Mouse (Mus musculus) hindbrain, embryonic 12.5 days (tissue): Measurements from ENCODE around the gene Podnl1. TPM values are rescaled to one million over a fixed set of nuclear protein-coding genes. Genes with fewer than 3 reads are reported as not detected.
A peak's percentile ranks its signal among the peaks of the same experiment; 100 is the strongest.

Experiments used
- ATAC-seq: fragments of 200-750 bp; cut with Nextera tagmentation; 2 replicates; pipeline ENCODE4 v1.8.0; 2017; ENCODE audit warnings: moderate TSS enrichment; ENCODE audit not compliant: low FRiP score
- H3K27ac ChIP-seq: fragments of 300-500 bp; sonication (generic); 2 replicates; pipeline ENCODE4 v1.5.1; 2016; ENCODE audit warnings: mild to moderate bottlenecking
- H3K27me3 ChIP-seq: fragments of 300-500 bp; sonication (generic); 2 replicates; pipeline ENCODE4 v1.6.1; 2016; ENCODE audit warnings: mild to moderate bottlenecking
- H3K36me3 ChIP-seq: fragments of 300-500 bp; sonication (generic); 2 replicates; pipeline ENCODE4 v1.6.1; 2016; ENCODE audit warnings: mild to moderate bottlenecking
- H3K4me1 ChIP-seq: fragments of 300-500 bp; sonication (generic); 2 replicates; pipeline ENCODE4 v1.6.1; 2016
- H3K4me2 ChIP-seq: fragments of 300-500 bp; sonication (generic); replicated peaks from 2 replicates; pipeline ENCODE4 v1.6.1; 2016; ENCODE audit warnings: mild to moderate bottlenecking
- H3K4me3 ChIP-seq: fragments of 300-500 bp; sonication (generic); 2 replicates; pipeline ENCODE4 v1.5.1; 2016; ENCODE audit warnings: mild to moderate bottlenecking
- H3K9ac ChIP-seq: fragments of 300-500 bp; sonication (generic); 2 replicates; pipeline ENCODE4 v1.6.1; 2016; ENCODE audit warnings: mild to moderate bottlenecking, moderate library complexity
- H3K9me3 ChIP-seq: fragments of 300-500 bp; sonication (generic); replicated peaks from 2 replicates; pipeline ENCODE4 v1.6.1; 2016; ENCODE audit warnings: mild to moderate bottlenecking
- WGBS: fragments of 180-500 bp; shearing (Covaris S2); methylation state at CpG from one replicate; pipeline ENCODE4 v1.1.7; 2016; 5-methylcytosine and 5-hydroxymethylcytosine counted together
- polyA plus RNA-seq: library from polyadenylated mRNA; unstranded; fragments of >200 nt; fragmentation: Nextera tagmentation; extraction: Ambion mirVana; gene quantifications from 2 replicates; pipeline ENCODE4 v1.2.1, GENCODE M21; 2016

The Podnl1 gene
- polyA plus RNA-seq, result 0.39 and 0.50 TPM in 2 replicates

DNA sequence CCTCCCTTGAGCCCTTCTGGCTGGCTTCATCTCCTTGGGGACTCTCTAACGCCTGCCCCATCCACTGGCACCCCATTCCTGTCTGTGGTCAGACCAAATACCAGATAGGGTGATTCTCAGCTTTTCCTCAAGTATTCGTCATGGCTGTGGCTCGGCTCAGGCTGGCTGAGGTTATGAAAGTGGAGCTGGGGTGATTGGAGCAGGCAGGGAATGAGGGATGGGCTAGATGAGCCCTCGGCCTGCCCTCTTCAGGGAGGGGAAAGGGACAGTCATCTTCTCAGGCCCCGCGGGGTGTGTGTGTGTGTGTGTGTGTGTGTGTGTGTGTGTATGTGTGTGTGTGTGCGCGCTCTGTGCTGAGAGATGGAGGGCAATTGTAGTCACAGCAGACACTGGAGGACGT is at the start of gene Podnl1:
TSS of gene Podnl1 (plus strand) at position 334 of the 400 bp plus-strand sequence.
- H3K27ac ChIP-seq, result peak within 1 kb of the TSS; percentile 13; the same call in 1 of the 2 replicates
- peaks cover 11% of the 10 kb centered on the region; the same call in 1 of the 2 replicates for H3K4me1 ChIP-seq
- H3K4me3 ChIP-seq, result no peak within 1 kb of the TSS
- no peaks in the 10 kb centered on the region for H3K36me3 ChIP-seq
- ATAC-seq, result no peak
- no peak within 1 kb of the TSS for H3K4me2 ChIP-seq
- peaks cover under 1% of the 10 kb centered on the region; the same call in 1 of the 2 replicates for H3K27me3 ChIP-seq
- peak within 1 kb of the TSS; percentile 9; the same call in 1 of the 2 replicates for H3K9ac ChIP-seq
- H3K9me3 ChIP-seq, result no peaks in the 10 kb centered on the region
- 46% methylated on average over 7 of the region's 9 CpGs for WGBS

DNA sequence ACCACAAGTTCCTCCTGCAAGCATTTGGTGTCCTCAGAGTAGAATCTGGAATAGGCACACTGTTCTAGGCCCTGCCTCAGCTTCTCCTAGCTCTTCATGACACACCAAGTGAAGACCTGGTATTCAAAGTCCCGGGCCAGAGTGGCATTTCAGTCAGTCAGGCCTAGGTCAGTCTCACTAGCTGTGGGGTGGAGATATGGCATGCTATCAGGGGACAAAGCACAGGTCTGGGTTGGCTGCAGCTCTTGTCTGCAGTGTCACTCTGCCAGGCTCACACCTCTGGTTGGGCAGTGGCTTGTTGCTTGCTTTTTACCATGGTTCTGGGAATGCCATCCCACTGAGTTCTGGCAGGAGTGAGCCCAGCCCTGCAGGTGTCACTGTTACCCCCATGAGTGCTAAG is 49.4 kb upstream of the Podnl1 start:
- Histone ChIP-seq H3K4me1 (peaks cover 23% of the 10 kb centered on the region), H3K4me3 (no peak overlapping the region), H3K27me3 (no peaks in the 10 kb centered on the region), H3K4me2 (no peak overlapping the region), H3K9me3 (no peaks in the 10 kb centered on the region), H3K27ac (no peak overlapping the region), H3K9ac (no peak overlapping the region), H3K36me3 (peaks cover 47% of the 10 kb centered on the region)
- 100% methylated on average over 1 of the region's 1 CpGs for WGBS
- no peak for ATAC-seq

DNA sequence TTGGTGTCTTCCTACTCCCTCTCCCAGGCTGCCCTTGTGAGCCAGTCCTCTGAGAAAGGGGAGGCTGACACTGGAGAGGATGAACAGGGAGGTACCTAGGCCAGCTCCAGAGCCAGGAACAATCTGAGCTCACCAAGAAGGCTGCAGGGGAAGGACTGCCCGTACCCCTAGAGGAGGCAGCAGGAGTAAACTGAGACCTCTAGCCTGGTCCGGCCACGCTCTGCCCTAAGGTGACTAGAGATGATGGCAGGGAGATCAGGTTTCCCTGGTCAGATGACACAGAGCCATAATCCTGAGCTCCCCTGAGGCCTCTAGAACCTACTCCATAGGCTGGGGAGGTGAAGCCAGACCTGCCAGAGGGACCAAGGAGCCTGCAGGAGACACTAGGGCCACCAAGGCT is 48.9 kb upstream of the Podnl1 start:
- Histone ChIP-seq H3K27me3 (no peaks in the 10 kb centered on the region), H3K9ac (no peak overlapping the region), H3K4me2 (no peak overlapping the region), H3K36me3 (peaks cover 49% of the 10 kb centered on the region), H3K4me1 (peaks cover 19% of the 10 kb centered on the region), H3K27ac (no peak overlapping the region), H3K9me3 (no peaks in the 10 kb centered on the region), H3K4me3 (no peak overlapping the region)
- ATAC-seq, result no peak
- 95% methylated on average over 3 of the region's 3 CpGs for WGBS

DNA sequence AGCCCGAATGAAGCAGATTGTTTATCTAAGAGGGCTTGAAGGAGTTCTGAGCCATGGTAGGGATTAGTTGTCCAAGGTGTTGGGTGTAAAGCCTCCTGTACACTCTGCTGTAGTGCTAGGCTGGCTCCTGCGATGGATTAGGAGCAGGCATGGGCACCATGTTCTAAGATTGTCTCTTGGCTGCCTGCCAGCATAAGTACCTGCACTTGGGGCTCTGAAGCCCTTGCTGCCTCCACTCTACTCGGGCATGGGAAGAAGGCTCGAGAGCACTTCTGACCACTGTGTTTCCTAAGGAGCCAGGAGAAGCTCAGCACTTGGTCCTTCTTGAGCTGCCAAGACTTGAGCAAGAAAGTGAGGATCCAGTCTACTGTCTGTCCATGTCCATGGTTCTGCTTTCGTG is 46.6 kb upstream of the Podnl1 start:
- Histone ChIP-seq H3K9ac (no peak overlapping the region), H3K27ac (no peak overlapping the region), H3K9me3 (no peaks in the 10 kb centered on the region), H3K4me1 (peaks cover 3% of the 10 kb centered on the region; the same call in 1 of the 2 replicates), H3K4me3 (no peak overlapping the region), H3K27me3 (no peaks in the 10 kb centered on the region; the same call in 1 of the 2 replicates), H3K4me2 (no peak overlapping the region), H3K36me3 (peaks cover 69% of the 10 kb centered on the region)
- WGBS, result 87% methylated on average over 5 of the region's 5 CpGs
- ATAC-seq, result no peak

DNA sequence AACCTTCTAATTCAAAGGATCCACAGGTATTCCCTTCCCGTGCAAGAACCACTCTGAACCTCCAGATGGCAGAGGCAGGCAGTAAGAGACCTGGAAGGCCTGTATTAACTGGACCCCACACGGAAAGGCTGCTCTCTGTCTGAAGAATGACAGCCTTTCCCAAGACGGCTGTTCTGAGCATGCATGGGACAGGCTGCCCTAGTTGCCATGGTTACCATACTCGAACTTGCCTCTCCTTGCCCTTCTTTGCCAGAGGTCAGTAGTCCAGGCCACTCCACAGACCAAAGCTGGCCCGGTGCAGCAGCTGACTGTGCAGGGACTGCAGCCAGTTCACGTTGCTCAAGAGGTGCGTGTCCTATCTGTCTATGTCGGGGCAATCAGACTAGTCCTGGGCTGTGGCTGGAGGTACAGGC is 42.0 kb upstream of the Podnl1 start:
- Histone ChIP-seq H3K9me3 (no peaks in the 10 kb centered on the region), H3K4me3 (no peak overlapping the region), H3K27ac (no peak overlapping the region), H3K36me3 (peaks cover 67% of the 10 kb centered on the region), H3K4me1 (peaks cover 8% of the 10 kb centered on the region), H3K27me3 (no peaks in the 10 kb centered on the region; the same call in 1 of the 2 replicates), H3K9ac (no peak overlapping the region; the same call in 1 of the 2 replicates), H3K4me2 (no peak overlapping the region)
- ATAC-seq, result 0 out of 2 replicates have a peak, but pooled peaks have one; percentile 35
- 26% methylated on average over 8 of the region's 8 CpGs for WGBS

DNA sequence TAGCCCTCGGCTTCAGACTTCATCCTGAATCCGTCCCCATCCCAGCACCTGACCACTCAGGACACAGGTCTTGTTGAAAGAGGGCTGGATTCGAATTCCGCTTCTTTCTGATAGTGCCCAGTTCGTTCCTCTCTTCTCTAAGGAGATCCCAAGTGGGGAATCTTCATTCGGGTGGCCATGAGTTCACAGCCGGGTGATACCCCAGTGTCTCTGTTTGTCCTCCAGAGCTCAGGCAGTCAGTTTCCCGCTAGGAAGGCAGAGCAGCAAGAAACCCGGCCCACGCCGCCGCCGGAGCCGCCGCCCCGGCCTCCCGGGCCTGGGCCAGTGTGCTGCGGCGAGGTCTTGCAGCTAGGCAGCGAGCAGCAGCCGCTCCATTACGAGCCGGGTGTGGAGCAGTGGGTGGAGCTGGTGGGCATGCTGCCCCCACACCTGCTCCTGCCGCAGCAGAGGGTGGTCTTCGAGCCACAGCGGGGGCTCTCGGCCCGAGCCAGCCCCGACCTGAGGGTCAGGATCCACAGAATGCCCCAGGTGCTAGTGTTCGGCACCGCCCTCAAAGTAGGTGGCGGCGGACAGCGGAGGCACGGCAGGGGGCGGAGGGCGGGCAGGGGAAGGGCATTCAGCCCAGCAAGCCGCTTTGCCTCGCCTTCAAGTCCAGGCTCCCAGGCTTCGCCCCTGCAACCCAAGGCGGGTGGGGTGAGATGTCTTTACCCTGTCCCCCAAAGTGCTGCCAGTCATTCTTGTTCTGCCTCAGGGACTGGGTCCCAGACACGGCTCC is 41.3 kb upstream of the Podnl1 start:
- Histone ChIP-seq H3K9ac (peak overlapping the region; percentile 45; the same call in 1 of the 2 replicates), H3K27me3 (no peaks in the 10 kb centered on the region; the same call in 1 of the 2 replicates), H3K4me2 (peak overlapping the region; percentile 26), H3K4me3 (no peak overlapping the region), H3K9me3 (no peaks in the 10 kb centered on the region), H3K27ac (no peak overlapping the region), H3K36me3 (peaks cover 65% of the 10 kb centered on the region), H3K4me1 (peaks cover 8% of the 10 kb centered on the region)
- no peak; the same call in 1 of the 2 replicates for ATAC-seq
- WGBS, result 30% methylated on average over 42 of the region's 42 CpGs

DNA sequence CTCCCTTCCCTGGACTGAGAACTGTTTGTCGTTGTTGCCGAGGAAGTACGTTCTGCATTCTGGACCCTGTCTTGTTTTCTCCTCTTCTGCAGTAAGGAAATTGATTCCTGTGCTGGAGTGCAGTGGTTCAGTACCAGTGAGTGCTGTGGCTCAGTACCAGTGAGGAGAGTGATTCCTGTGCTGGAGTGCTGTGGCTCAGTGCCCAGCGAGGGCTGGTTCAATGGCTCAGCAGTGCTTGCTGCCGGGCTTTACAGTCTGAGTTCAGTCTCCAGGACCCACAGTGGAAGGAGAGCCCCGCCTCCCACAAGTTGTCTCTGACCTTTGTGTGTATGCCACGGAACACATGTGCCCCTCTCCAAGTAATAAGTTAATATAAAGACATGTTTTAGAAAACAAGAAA is 38.6 kb upstream of the Podnl1 start:
- Histone ChIP-seq H3K27ac (no peak overlapping the region), H3K4me1 (peaks cover 8% of the 10 kb centered on the region), H3K9me3 (no peaks in the 10 kb centered on the region), H3K27me3 (no peaks in the 10 kb centered on the region; the same call in 1 of the 2 replicates), H3K4me3 (no peak overlapping the region), H3K4me2 (no peak overlapping the region), H3K36me3 (peaks cover 61% of the 10 kb centered on the region), H3K9ac (no peak overlapping the region)
- no peak for ATAC-seq
- WGBS, result 92% methylated on average over 7 of the region's 7 CpGs

DNA sequence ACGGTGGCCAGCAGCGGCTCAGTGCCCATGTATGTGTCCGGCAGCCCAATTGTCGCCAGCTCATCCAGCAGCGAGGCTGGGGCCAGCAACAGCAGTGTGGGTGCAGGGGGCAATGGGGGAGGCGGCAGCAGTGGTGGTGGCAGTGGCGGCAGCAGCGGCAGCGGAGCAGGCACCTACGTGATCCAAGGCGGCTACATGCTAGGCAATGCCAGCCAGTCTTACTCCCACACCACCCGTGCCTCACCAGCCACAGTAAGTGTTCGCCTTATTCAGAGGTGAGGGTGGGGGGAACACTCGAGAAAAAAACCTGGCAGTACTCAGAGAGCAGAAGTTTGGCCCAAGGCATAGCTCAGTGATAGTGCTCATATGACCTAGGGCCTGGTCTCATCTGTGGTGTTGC is 38.0 kb upstream of the Podnl1 start:
- Histone ChIP-seq H3K9ac (no peak overlapping the region), H3K4me1 (peaks cover 8% of the 10 kb centered on the region), H3K4me3 (no peak overlapping the region), H3K36me3 (peaks cover 61% of the 10 kb centered on the region), H3K9me3 (no peaks in the 10 kb centered on the region), H3K27me3 (no peaks in the 10 kb centered on the region; the same call in 1 of the 2 replicates), H3K4me2 (no peak overlapping the region), H3K27ac (no peak overlapping the region)
- ATAC-seq, result no peak
- WGBS, result 97% methylated on average over 14 of the region's 14 CpGs

DNA sequence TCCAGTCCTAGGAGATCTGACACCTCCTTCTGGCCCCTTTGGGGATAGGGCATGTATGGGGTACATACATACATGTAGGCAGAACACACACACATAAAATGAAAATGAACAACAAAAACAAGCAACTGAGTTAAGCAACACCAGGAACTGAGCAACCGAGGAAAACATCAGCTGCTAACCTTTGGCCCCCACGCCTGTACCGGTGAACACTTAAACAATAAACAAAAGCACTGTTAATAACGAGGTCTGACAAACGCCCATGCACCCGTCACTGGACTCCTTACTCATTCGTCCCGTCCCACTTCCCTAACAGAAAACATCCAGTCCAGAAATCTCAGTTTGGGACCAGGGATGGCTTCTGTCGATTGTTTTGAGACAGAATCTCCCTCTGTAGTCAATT is 36.5 kb upstream of the Podnl1 start:
- Histone ChIP-seq H3K9me3 (no peaks in the 10 kb centered on the region), H3K36me3 (peaks cover 65% of the 10 kb centered on the region), H3K4me2 (no peak overlapping the region), H3K27ac (no peak overlapping the region), H3K4me3 (no peak overlapping the region), H3K27me3 (no peaks in the 10 kb centered on the region), H3K4me1 (peaks cover 5% of the 10 kb centered on the region), H3K9ac (no peak overlapping the region)
- no peak for ATAC-seq
- 79% methylated on average over 9 of the region's 9 CpGs for WGBS

DNA sequence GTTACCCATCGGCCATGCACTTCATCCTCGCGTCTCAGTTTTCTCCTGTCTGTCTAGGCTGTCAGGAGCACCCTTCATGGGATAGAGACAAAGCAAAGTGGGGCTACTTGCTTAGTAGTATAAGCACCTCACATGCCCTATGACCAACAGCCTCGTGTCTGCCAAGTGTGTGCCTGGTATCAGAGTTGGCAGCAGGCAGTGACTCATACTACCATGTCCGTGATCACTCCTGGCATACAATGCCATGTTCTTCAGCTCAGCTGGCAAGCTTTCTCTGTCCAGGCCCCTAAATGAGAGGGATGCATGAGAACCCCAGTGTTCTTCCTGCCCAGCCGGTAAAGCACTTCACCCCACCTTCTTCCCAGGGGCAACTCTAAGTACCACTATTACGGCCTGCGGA is 35.2 kb upstream of the Podnl1 start:
- Histone ChIP-seq H3K4me1 (no peaks in the 10 kb centered on the region), H3K36me3 (peaks cover 74% of the 10 kb centered on the region), H3K9me3 (no peaks in the 10 kb centered on the region), H3K4me3 (no peak overlapping the region), H3K4me2 (no peak overlapping the region), H3K9ac (no peak overlapping the region), H3K27ac (no peak overlapping the region), H3K27me3 (no peaks in the 10 kb centered on the region)
- WGBS, result 89% methylated on average over 8 of the region's 8 CpGs
- no peak for ATAC-seq

DNA sequence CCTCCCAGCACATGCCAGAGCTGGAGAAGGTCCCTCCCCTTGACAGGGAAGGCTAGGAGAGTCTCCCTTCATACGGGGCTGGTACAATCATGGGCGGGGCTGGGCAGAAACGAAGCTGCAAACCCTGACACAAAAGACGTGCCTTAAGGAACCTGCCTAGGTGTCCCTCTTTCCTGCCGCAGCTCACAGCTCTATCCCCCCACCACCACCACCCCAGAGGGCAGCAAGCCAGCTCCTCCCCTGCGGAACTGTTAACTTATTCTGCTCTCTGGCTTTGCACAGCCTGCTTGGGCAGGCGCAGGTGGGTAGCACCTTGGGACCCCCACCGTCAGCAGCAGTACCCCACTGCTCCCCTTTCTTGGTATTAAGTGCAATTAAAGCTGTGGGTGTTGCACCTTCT is 29.7 kb upstream of the Podnl1 start:
- H3K9ac ChIP-seq, result no peak overlapping the region
- no peak overlapping the region for H3K27ac ChIP-seq
- no peak overlapping the region for H3K4me2 ChIP-seq
- ATAC-seq, result no peak
- WGBS, result 74% methylated on average over 8 of the region's 8 CpGs
- no peak overlapping the region for H3K4me3 ChIP-seq
- peaks cover 88% of the 10 kb centered on the region for H3K36me3 ChIP-seq
- H3K27me3 ChIP-seq, result no peaks in the 10 kb centered on the region
- no peaks in the 10 kb centered on the region for H3K9me3 ChIP-seq
- no peaks in the 10 kb centered on the region for H3K4me1 ChIP-seq

DNA sequence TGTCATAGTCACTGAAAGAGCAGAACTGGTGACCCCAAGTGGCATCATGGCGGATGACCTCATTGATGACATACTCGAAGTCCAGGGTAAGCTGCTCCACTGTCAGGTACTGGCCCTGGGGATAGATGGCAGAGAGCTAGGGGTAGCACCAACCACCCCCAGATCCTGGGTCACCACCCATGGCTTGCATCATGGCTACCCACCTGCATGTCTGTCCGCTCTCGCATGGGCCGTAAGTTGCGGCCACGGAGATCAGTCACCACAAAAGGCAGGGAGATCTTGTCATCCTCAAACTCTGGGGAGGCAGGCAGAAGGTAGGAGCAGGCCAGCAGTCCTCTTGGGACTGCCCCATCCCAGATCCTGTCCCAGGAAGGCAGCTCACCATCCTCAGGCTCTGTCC is 27.4 kb upstream of the Podnl1 start:
- H3K36me3 ChIP-seq, result peaks cover 83% of the 10 kb centered on the region

More for the DNA sequence above, 27.4 kb upstream of the Podnl1 start:
- Histone ChIP-seq H3K9ac (no peak overlapping the region), H3K4me2 (no peak overlapping the region), H3K27me3 (no peaks in the 10 kb centered on the region), H3K9me3 (no peaks in the 10 kb centered on the region), H3K4me1 (peaks cover 17% of the 10 kb centered on the region), H3K4me3 (no peak overlapping the region), H3K27ac (no peak overlapping the region)
- 95% methylated on average over 7 of the region's 7 CpGs for WGBS
- ATAC-seq, result no peak
